Mouse (Mus musculus) brain, embryonic 14.5 days (tissue): ENCODE data around the gene Ndufs8.

Source experiments
- CTCF ChIP-seq: fragments of 200-500 bp; IDR thresholded peaks from 2 replicates; pipeline ENCODE4 v1.5.1; 2012; ENCODE audit warnings: inconsistent platforms, mild to moderate bottlenecking, moderate library complexity, borderline replicate concordance; ENCODE audit not compliant: insufficient read depth, insufficient read length; ENCODE audit errors: extremely low read depth
- POLR2A ChIP-seq: fragments of 200-500 bp; IDR thresholded peaks from 2 replicates; pipeline ENCODE4 v1.6.1; 2012; ENCODE audit warnings: mild to moderate bottlenecking, inconsistent platforms, borderline replicate concordance; ENCODE audit not compliant: poor library complexity, insufficient read depth, insufficient read length, severe bottlenecking; ENCODE audit errors: extremely low read depth

DNA sequence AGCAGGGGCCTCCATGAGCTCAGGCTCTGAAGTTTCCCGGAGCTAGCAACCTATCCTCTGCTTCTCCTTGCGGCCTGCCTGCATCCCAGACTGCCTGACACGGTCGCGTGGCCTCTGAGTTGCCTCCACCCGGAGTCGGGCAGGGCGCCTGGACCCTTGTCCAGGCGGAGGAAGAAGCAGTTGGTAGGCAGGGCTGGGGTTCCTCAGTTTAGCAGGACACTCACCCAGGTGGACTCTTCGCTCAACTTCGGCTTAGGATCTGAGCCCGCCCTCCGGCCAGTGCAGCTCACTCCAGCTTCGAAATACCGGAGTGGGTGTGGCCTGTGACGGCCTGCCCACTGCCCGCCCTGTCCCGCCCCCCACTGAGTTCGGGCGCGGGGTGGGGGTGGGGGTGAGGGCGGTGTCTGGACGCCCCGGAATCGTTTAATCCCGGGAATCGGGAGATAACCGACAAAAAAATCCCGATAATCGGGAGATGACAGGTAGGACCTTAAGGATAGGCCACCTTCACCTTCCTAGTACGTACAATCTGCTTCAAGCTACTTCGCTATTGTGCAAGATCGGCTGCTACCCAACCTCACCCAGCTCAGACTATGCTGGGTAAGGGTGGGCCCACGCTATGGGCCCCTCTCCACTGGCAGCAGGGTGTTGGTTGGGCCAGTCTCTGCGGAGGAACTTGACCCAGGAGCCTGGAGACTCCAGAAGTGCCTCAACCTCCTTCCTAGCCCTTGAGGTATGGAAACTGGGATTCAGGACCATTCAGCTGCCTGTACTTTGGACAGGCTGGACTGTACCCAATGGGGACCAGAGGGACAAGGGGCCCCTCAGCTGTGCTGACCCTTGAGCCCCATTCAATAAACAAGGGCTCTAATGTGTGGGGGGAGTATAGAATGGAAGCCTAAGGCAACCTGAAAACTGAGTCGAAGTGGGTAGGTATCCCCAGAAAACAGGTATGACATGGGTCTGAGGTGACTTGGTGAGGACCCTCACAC, 5.5 kb downstream of the Ndufs8 start, which contains the start of gene Tcirg1:
- TF ChIP-seq POLR2A: no peak
- TF ChIP-seq CTCF: no peak
